Comparison of ENCODE assay signal across 8 mouse cellular contexts in the genomic region with DNA sequence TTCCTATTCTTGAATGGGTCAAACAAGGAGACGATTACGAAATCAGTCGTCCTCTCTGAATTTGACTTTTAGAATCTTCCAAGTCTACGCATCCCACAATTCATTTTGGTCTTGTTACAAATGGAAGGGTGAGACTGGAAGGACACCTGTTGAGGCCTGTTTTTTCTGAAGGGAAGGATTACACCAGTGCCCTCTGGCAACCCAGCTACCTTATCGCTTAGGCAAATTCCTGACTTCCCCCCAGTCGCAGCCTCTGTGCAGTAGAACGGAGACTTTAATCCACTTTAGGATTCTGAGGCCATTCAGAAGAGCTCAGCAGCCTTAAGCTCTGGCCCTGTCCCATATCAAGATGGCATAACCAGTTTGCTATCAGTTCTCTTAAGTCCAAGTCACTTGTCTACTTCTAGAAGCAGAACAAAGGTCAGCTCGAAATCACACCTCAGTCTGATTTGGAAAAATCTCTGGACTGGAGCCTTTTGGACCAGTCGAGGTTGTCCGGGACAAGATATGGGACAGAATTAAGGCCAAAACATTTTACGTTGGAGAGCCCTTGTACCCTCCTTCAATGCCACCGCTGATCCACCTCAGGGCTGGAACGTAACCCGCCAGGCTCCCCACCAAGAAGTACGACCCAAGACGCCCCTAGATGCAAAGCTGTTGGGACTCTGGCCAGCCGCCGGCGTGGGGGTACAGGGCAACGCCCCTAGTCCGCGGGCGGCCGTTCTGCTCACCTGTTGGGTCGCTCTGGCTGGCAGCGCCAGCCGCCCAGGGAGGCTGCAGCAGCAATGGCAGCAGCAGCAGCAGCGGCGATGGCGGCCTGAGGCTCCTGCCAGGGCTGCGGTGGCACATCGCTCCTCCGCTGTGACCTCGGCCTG. TPM values are rescaled to one million over a fixed set of nuclear protein-coding genes. Genes with fewer than 3 reads are reported as not detected.
A peak's percentile ranks its signal among the peaks of the same experiment; 100 is the strongest.
DNase-seq lines count a peak whose midpoint lies in the region; ATAC-seq and TF ChIP-seq lines count a peak whose summit lies in the region.

No protein-coding gene starts in this region.

- no peaks in the 10 kb centered on the region for H3K9me3 ChIP-seq in kidney, postnatal 0 days (replicated peaks; ENCODE audit: low read length)
- H3K9me3 ChIP-seq in embryonic facial prominence, embryonic 13.5 days: no peaks in the 10 kb centered on the region
- H3K9me3 ChIP-seq in hindbrain, postnatal 0 days (ENCODE audit: low read length): no peaks in the 10 kb centered on the region
- no peaks in the 10 kb centered on the region for H3K9me3 ChIP-seq in midbrain, embryonic 15.5 days

- peak overlapping the region; percentile 23; the same call in 1 of the 2 replicates for H3K4me3 ChIP-seq in kidney, postnatal 0 days (replicated peaks; ENCODE audit: low read depth, low read length)
- peak overlapping the region; percentile 49 for H3K4me3 ChIP-seq in embryonic facial prominence, embryonic 13.5 days
- peak overlapping the region; percentile 27 for H3K4me3 ChIP-seq in hindbrain, postnatal 0 days (ENCODE audit: low read length)
- peak overlapping the region; percentile 20 for H3K4me3 ChIP-seq in midbrain, embryonic 15.5 days

- WGBS in kidney, postnatal 0 days: 26% methylated on average over 34 of the region's 34 CpGs
- WGBS in embryonic facial prominence, embryonic 13.5 days: 11% methylated on average over 34 of the region's 34 CpGs
- WGBS in hindbrain, postnatal 0 days: 20% methylated on average over 33 of the region's 34 CpGs
- WGBS in midbrain, embryonic 15.5 days: 16% methylated on average over 34 of the region's 34 CpGs

- no peak for TF ChIP-seq CTCF in kidney, postnatal 0 days (IDR thresholded peaks at IDR 0.05; ENCODE audit: low read depth)
- no peak for TF ChIP-seq CTCF in hindbrain, postnatal 0 days (IDR thresholded peaks at IDR 0.05; ENCODE audit: low read depth)

- H3K27me3 ChIP-seq in kidney, postnatal 0 days (ENCODE audit: insufficient read depth, low read length): no peaks in the 10 kb centered on the region
- H3K27me3 ChIP-seq in embryonic facial prominence, embryonic 13.5 days: peaks cover 42% of the 10 kb centered on the region
- peaks cover 20% of the 10 kb centered on the region; the same call in 1 of the 2 replicates for H3K27me3 ChIP-seq in hindbrain, postnatal 0 days (ENCODE audit: insufficient read depth, low read length)
- H3K27me3 ChIP-seq in midbrain, embryonic 15.5 days (replicated peaks): peaks cover 26% of the 10 kb centered on the region

- DNase-seq in kidney, postnatal 0 days (ENCODE audit: low spot score): no peak
- no peak for DNase-seq in kidney, postnatal 10 days
- no peak for DNase-seq in hindbrain, postnatal 0 days (ENCODE audit: low spot score)
- DNase-seq in ovary, postnatal 36 days (ENCODE audit: low spot score): no peak
- DNase-seq in cerebellum, postnatal 36 days: no peak
- DNase-seq in gastrocnemius, postnatal 25 days: no peak

- H3K36me3 ChIP-seq in kidney, postnatal 0 days (ENCODE audit: insufficient read depth, low read length): no peaks in the 10 kb centered on the region
- H3K36me3 ChIP-seq in embryonic facial prominence, embryonic 13.5 days: no peaks in the 10 kb centered on the region
- H3K36me3 ChIP-seq in hindbrain, postnatal 0 days (ENCODE audit: insufficient read depth, low read length): no peaks in the 10 kb centered on the region
- no peaks in the 10 kb centered on the region for H3K36me3 ChIP-seq in midbrain, embryonic 15.5 days (replicated peaks)

- peak overlapping the region; percentile 49; the same call in 1 of the 2 replicates for H3K9ac ChIP-seq in kidney, postnatal 0 days (ENCODE audit: low read depth, low read length)
- H3K9ac ChIP-seq in embryonic facial prominence, embryonic 13.5 days: peak overlapping the region; percentile 69
- H3K9ac ChIP-seq in hindbrain, postnatal 0 days (replicated peaks; ENCODE audit: low read length): no peak overlapping the region
- H3K9ac ChIP-seq in midbrain, embryonic 15.5 days: no peak overlapping the region

- no peak overlapping the region for H3K27ac ChIP-seq in kidney, postnatal 0 days
- H3K27ac ChIP-seq in embryonic facial prominence, embryonic 13.5 days: no peak overlapping the region
- no peak overlapping the region for H3K27ac ChIP-seq in hindbrain, postnatal 0 days
- no peak overlapping the region for H3K27ac ChIP-seq in midbrain, embryonic 15.5 days

- H3K4me1 ChIP-seq in kidney, postnatal 0 days (replicated peaks; ENCODE audit: insufficient read depth, low read length): no peaks in the 10 kb centered on the region
- H3K4me1 ChIP-seq in embryonic facial prominence, embryonic 13.5 days: peaks cover 16% of the 10 kb centered on the region
- H3K4me1 ChIP-seq in hindbrain, postnatal 0 days (ENCODE audit: insufficient read depth, low read length): peaks cover 6% of the 10 kb centered on the region; the same call in 1 of the 2 replicates
- peaks cover 8% of the 10 kb centered on the region for H3K4me1 ChIP-seq in midbrain, embryonic 15.5 days

- peak overlapping the region; percentile 57 for H3K4me2 ChIP-seq in kidney, postnatal 0 days (ENCODE audit: low read length)
- H3K4me2 ChIP-seq in embryonic facial prominence, embryonic 13.5 days: peak overlapping the region; percentile 84
- H3K4me2 ChIP-seq in hindbrain, postnatal 0 days (ENCODE audit: low read depth, low read length): peak overlapping the region; percentile 51
- H3K4me2 ChIP-seq in midbrain, embryonic 15.5 days: peak overlapping the region; percentile 40

- ATAC-seq in kidney, postnatal 0 days (replicated peaks; ENCODE audit: low FRiP score, low read depth): no peak
- ATAC-seq in embryonic facial prominence, embryonic 13.5 days (ENCODE audit: insufficient number of reproducible peaks, insufficient read depth, low FRiP score, low TSS enrichment, low read depth): no peak
- ATAC-seq in hindbrain, postnatal 0 days: no peak
- ATAC-seq in midbrain, embryonic 15.5 days (replicated peaks): no peak

RNA-seq across cellular contexts. Expression of a gene that starts 0.7 kb away (rescaled TPM):
- 5.2 and 7.0 TPM in 2 replicates for polyA plus RNA-seq in kidney, postnatal 0 days (2015; fragmentation: Nextera tagmentation; extraction: Ambion mirVana)
- polyA plus RNA-seq in embryonic facial prominence, embryonic 13.5 days (2015; fragmentation: Nextera tagmentation; extraction: Ambion mirVana): 6.4 and 9.9 TPM in 2 replicates
- total RNA-seq in hindbrain, postnatal 0 days (2014; rRNA removed): 0.32 TPM in 1 of 2 replicates, not detected in the other
- 1.3 and 1.4 TPM in 2 replicates for polyA plus RNA-seq in hindbrain, postnatal 0 days (2015; fragmentation: Nextera tagmentation; extraction: Ambion mirVana)
- polyA plus RNA-seq in midbrain, embryonic 15.5 days (2015; fragmentation: Nextera tagmentation; extraction: Ambion mirVana): 0.43 and 0.48 TPM in 2 replicates
- 10 to 100 TPM; 18.3 to 18.8 TPM for total RNA-seq in gastrocnemius, postnatal 25 days (2021)

Comparison
In these comparisons a context has a peak if more than half of its experiments do, and no peak if none do; other contexts are left out.
1. H3K9ac ChIP-seq: peak in kidney, postnatal 0 days (single experiment) and embryonic facial prominence, embryonic 13.5 days (single experiment); none in hindbrain, postnatal 0 days (single experiment) and midbrain, embryonic 15.5 days (single experiment).
2. Peak in every context shown above with its lines, with median percentiles within 50 percentile points of each other: H3K4me2 ChIP-seq and H3K4me3 ChIP-seq.